Mouse (Mus musculus) stomach, postnatal 0 days (tissue): Measurements from ENCODE around the gene Abhd18. TPM values are rescaled to one million over a fixed set of nuclear protein-coding genes. Genes with fewer than 3 reads are reported as not detected.
"Not testable (repeated sequence)": the region's sequence is repeated elsewhere in the genome, so short reads cannot be mapped to it uniquely, and the experiment has no call there.

Source experiments
- ATAC-seq: fragments of 200-750 bp; cut with Nextera tagmentation; 2 replicates; pipeline ENCODE4 v1.8.0; 2017; ENCODE audit not compliant: low FRiP score, low TSS enrichment
- DNase-seq: peaks from one replicate; pipeline ENCODE4 v3.0.0-alpha.2; 2016; ENCODE audit warnings: low spot score
- H3K27ac ChIP-seq: fragments of 300-500 bp; sonication (generic); replicated peaks from 2 replicates; pipeline ENCODE4 v1.5.1; 2014; ENCODE audit warnings: mild to moderate bottlenecking, control low read depth
- H3K27me3 ChIP-seq: fragments of 300-500 bp; sonication (generic); 2 replicates; pipeline ENCODE4 v1.6.1; 2014; ENCODE audit warnings: low read length; ENCODE audit not compliant: control insufficient read depth, insufficient read depth
- H3K36me3 ChIP-seq: fragments of 300-500 bp; sonication (generic); 2 replicates; pipeline ENCODE4 v1.6.1; 2014; ENCODE audit warnings: low read length, mixed read lengths; ENCODE audit not compliant: control insufficient read depth, insufficient read depth
- H3K4me1 ChIP-seq: fragments of 300-500 bp; sonication (generic); replicated peaks from 2 replicates; pipeline ENCODE4 v1.6.1; 2014; ENCODE audit warnings: antibody characterized with exemption; ENCODE audit not compliant: control insufficient read depth, insufficient read depth
- H3K4me2 ChIP-seq: fragments of 300-500 bp; sonication (generic); replicated peaks from 2 replicates; pipeline ENCODE4 v1.6.1; 2014; ENCODE audit warnings: low read depth, mild to moderate bottlenecking, control low read depth, moderate library complexity
- H3K4me3 ChIP-seq: fragments of 300-500 bp; sonication (generic); 2 replicates; pipeline ENCODE4 v1.5.1; 2014; ENCODE audit warnings: low read depth, low read length, control low read depth
- H3K9ac ChIP-seq: fragments of 300-500 bp; sonication (generic); 2 replicates; pipeline ENCODE4 v1.6.1; 2014; ENCODE audit warnings: mild to moderate bottlenecking, low read length, control low read depth, mixed read lengths
- H3K9me3 ChIP-seq: fragments of 300-500 bp; sonication (generic); 2 replicates; pipeline ENCODE4 v1.6.1; 2016; ENCODE audit warnings: low read length; ENCODE audit not compliant: control insufficient read depth
- CTCF ChIP-seq: IDR thresholded peaks from 2 replicates; pipeline ENCODE4 v1.5.1; 2016; ENCODE audit warnings: antibody characterized with exemption, low read depth, mild to moderate bottlenecking, moderate library complexity
- EP300 ChIP-seq: optimal IDR thresholded peaks from 2 replicates; pipeline ENCODE3; 2016; ENCODE audit warnings: antibody characterized with exemption
- WGBS: fragments of 180-500 bp; shearing (Covaris S2); extraction: QIAGEN DNeasy Blood & Tissue Kit; methylation state at CpG from one replicate; pipeline ENCODE4 v1.1.7; 2014; 5-methylcytosine and 5-hydroxymethylcytosine counted together
- polyA plus RNA-seq: library from polyadenylated mRNA; unstranded; fragments of >200 nt; fragmentation: Nextera tagmentation; extraction: Ambion mirVana; gene quantifications from 2 replicates; pipeline ENCODE4 v1.2.1, GENCODE M21; 2015

Abhd18 gene
- polyA plus RNA-seq, 1 experiment from 2014 or later, result 5.7 TPM

DNA sequence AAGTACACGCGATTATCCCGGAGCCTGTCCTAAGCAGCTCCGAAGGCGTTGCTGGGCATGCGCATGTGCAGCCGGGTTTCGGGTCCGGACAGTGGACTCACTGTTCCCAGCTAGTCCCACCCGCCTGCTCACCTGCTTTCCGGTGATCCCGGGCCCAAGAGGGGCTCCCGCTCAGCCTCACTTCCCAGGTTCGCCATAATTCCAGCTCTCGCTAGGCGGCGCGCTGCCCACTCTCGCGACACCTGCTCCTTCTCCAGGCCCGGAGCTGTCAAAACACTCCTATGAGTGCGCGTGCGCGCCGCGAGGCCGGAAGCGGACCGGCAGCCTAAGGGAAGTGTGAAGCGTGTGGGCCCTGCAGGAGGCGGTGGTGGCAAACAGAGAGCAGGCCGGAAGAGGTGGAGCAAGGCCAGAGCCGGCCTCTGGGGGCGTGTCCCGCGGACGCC lies 47.1 kb downstream of the Abhd18 start:
- H3K27ac ChIP-seq, result peak overlapping the region; percentile 58
- peak overlapping the region; percentile 48 for H3K4me2 ChIP-seq
- not testable (repeated sequence) for H3K4me1 ChIP-seq, H3K27me3 ChIP-seq, H3K36me3 ChIP-seq, H3K9me3 ChIP-seq
- H3K4me3 ChIP-seq, result peak overlapping the region; percentile 56
- H3K9ac ChIP-seq, result peak overlapping the region; percentile 63
- TF ChIP-seq CTCF (peak; percentile 78), EP300 (peak; percentile 52)
- DNase-seq (peak; percentile 99), ATAC-seq (peak; percentile 100)
- under 1% methylated on average over 36 of the region's 38 CpGs for WGBS

DNA sequence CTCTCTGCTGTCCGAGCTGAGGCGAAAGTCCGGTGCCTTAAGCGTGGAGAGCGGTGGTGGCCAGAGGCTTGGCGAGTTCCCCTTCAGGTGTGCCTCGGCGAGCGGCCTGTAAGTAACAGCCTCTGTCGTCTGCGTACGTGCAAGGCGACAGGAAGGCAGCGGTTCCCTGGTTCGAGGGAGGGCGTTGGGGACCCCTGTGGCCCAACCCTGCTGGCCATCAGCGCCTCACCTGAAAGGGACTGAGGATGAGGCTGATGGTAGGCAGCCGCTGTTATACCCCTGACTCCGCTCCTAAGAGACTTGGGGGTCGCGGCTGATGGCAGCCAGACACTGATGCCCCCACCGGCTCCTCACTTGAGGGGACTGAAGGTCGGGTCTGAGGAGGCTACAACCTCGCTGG lies 47.6 kb downstream of the Abhd18 start:
- Histone ChIP-seq H3K4me3 (peak overlapping the region; percentile 56), H3K9ac (peak overlapping the region; percentile 59), H3K27ac (0 out of 2 replicates have a peak overlapping the region, but pooled peaks have one; percentile 45), H3K4me2 (peak overlapping the region; percentile 81)
- H3K4me1 ChIP-seq, ATAC-seq, H3K9me3 ChIP-seq, H3K27me3 ChIP-seq, H3K36me3 ChIP-seq: not testable (repeated sequence)
- DNase-seq, result peak; percentile 30
- 1% methylated on average over 17 of the region's 24 CpGs for WGBS

GRCm38 (mm10) chr3:40902443-40902842 lies 55.7 kb downstream of the Abhd18 start, which contains the start of gene 1700034I23Rik:
TSS of gene 1700034I23Rik (minus strand) at chr3:40902543.
- not testable (repeated sequence) for H3K4me3 ChIP-seq, ATAC-seq
- WGBS, result 99% methylated on average over 5 of the region's 10 CpGs

DNA sequence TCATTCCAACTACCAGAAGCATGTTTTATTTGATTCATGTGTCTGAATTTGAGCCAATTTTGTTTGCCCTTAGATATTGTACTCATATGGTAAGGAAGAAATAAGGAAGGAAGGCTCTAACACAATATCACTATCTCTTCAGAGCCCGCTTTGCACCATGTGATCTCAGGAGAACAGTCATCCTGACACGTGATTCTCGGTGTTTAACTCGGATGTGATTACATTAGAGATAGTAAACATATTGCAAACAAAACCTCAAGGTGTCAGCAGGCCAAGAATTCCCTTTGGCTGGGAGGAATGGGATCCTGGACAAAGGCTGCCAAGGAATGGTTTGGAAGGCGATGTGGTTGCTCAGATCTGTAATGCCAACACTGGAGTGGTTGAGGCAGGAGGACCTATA lies 91.4 kb downstream of the Abhd18 start:
- Histone ChIP-seq H3K9me3 (no peaks in the 10 kb centered on the region), H3K36me3 (peaks cover 2% of the 10 kb centered on the region; the same call in 1 of the 2 replicates), H3K4me1 (no peaks in the 10 kb centered on the region), H3K4me2 (no peak overlapping the region), H3K4me3 (no peak overlapping the region), H3K9ac (no peak overlapping the region), H3K27ac (no peak overlapping the region), H3K27me3 (no peaks in the 10 kb centered on the region)
- WGBS, result 66% methylated on average over 5 of the region's 5 CpGs
- ATAC-seq (no peak), DNase-seq (no peak)
- no peak for TF ChIP-seq EP300
- TF ChIP-seq CTCF, result no peak

More at GRCm38 (mm10) chr3:40902443-40902842, 55.7 kb downstream of the Abhd18 start, which contains the start of gene 1700034I23Rik:
- H3K4me1 ChIP-seq, H3K27ac ChIP-seq, DNase-seq, H3K4me2 ChIP-seq, H3K9me3 ChIP-seq, H3K9ac ChIP-seq, H3K36me3 ChIP-seq, H3K27me3 ChIP-seq: not testable (repeated sequence)

- ATAC-seq, result no peak
- peaks cover 2% of the 10 kb centered on the region; the same call in 1 of the 2 replicates for H3K36me3 ChIP-seq
- WGBS, result 94% methylated on average over 4 of the region's 4 CpGs
- DNase-seq, result no peak
- H3K9me3 ChIP-seq, result no peaks in the 10 kb centered on the region
- no peaks in the 10 kb centered on the region for H3K27me3 ChIP-seq
- no peak overlapping the region for H3K4me2 ChIP-seq
- H3K27ac ChIP-seq, result no peak overlapping the region
- no peak overlapping the region for H3K4me3 ChIP-seq
- no peak overlapping the region for H3K9ac ChIP-seq
- no peak for TF ChIP-seq EP300
- H3K4me1 ChIP-seq, result no peaks in the 10 kb centered on the region
Observed at GRCm38 (mm10) chr3:40938592-40938991, 91.8 kb downstream of the Abhd18 start.

DNA sequence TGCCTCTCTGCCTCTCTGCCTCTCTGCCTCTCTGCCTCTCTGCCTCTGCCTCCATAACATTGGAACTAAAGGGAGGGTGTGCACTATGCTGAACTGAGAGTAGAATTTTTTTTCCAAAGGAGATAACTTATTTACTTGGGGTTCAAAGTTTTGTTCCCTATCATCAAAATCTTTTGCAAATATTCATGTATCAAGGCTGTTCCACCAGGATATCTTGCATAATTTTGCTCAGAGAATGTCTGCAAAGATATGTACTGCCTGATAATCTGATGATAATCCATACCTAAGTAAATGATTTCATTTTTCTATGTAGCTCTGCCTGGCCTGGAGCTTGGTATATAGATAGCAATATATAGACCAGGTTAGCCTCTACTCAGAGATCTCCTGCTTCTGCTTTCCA lies 92.2 kb downstream of the Abhd18 start:
- TF ChIP-seq EP300, result no peak
- no peak for TF ChIP-seq CTCF
- Histone ChIP-seq H3K9me3 (no peaks in the 10 kb centered on the region), H3K4me1 (no peaks in the 10 kb centered on the region), H3K36me3 (peaks cover 2% of the 10 kb centered on the region; the same call in 1 of the 2 replicates), H3K4me2 (no peak overlapping the region), H3K27me3 (no peaks in the 10 kb centered on the region), H3K27ac (no peak overlapping the region), H3K4me3 (no peak overlapping the region), H3K9ac (no peak overlapping the region)
- ATAC-seq, result no peak
- no peak for DNase-seq
